Mouse (Mus musculus): ENCODE data around the gene Amigo2.

The Amigo2 gene

DNA sequence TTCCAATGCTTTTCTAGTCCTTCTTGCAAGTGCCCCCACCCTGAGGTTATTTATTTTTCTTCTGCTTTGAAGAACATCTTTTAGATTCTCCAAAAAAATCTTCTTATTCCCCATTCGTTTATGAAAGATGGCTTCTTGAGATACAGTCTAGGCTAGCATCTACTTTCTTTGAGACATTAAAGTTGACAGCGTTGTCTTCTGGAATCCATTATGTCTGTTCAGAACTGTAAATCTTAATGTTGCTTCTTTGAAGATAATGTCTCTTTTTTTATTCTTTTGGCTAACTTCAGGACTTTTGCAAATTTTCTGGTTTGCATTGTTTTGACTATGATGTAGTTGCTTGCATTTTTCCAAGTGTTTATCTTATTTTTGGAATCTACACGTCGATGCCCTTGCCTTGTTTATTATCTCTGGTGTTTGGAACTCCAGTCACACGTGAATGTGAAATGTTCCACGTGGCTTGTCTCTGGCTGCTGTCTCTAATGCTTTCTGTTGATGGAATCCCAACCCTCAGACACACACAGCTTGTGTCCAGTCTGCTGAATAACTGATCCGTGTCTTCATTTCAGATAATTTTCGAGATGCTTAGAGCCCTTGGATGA is 20.1 kb upstream of the Amigo2 start:
- in situ Hi-C loops (cut with MboI, MseI): no loop called here

DNA sequence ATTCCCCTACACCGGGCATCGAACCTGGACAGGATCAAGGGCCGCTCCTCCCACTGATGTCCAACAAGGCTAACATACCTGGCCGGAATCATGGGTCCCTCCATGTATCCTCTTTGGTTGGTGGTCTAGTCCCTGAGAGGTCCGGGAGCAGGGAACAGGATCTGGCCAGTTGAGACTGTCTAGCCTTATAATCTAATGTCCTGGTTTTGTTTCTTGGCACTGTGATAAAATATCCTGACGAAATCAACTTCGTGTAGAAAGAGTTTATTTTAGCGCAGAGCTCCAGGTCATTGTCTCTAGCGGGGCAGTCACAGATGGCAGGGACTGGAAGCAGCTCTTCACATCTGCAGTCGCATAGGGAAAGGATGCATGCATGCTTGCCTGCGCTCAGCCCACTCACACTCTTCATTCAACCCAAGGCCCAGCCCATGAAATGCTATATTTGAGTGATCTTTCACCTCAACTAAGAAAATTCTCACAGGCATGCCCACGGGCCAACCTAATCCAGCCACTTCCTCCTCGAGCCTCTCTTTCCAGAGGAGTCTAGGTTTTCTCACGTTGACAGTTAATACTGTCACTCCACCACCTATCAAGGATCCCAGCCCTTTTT is 19.3 kb upstream of the Amigo2 start:
- in situ Hi-C loops (cut with MboI, MseI): no loop called here

GRCm38 (mm10) chr15:97262251-97262650 is 15.2 kb upstream of the Amigo2 start:
- in situ Hi-C loops (cut with MboI, MseI): no loop called here

- in situ Hi-C loops (cut with MboI, MseI): no loop called here
Measured at GRCm38 (mm10) chr15:97259968-97260597, 13.0 kb upstream of the Amigo2 start.

DNA sequence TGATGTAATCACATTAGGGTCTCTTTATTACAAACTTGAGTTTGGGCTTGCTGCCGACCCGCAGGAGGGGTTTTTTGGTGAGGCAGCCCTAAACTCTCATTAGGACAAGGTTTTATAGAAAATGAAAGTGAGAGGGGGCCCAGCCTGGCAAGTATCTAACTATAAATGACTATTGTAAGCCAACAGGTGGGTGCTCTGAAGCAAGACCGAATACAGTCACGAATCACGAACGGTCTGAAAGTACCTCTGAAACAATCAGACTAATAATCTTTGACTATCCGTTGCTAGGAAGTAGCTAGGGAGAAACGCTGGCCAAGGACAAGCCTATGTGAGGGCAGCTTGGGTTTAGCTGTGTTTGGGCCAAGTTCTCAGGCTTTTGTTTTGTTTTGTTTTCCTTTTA is 12.2 kb upstream of the Amigo2 start:
- in situ Hi-C loops (cut with MboI, MseI): no loop called here

GRCm38 (mm10) chr15:97258483-97259230 is 11.6 kb upstream of the Amigo2 start:
- in situ Hi-C loops (cut with MboI, MseI): no loop called here

GRCm38 (mm10) chr15:97257206-97257775 is 10.2 kb upstream of the Amigo2 start:
- in situ Hi-C loops (cut with MboI, MseI): no loop called here

DNA sequence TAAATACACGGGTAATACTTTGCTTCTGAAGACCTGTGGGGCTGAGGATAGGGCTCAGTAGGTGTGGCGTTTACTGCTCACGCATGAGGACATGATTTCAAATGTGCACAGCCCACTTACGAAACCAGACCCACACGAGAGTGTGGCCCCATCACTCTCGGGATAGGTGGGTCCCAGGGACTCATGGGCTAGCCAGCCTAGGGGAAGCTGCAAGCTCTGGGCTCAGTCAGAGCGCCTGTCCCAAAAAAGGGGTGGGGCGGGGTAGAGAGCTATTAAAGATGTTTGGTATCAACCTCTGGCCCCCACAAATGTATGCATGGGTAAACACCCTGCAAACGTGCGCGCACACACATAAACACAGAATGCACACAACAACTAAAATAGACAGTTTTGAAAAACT is 9.3 kb upstream of the Amigo2 start:
- in situ Hi-C loops (cut with MboI, MseI): no loop called here

GRCm38 (mm10) chr15:97255800-97256199 is 8.7 kb upstream of the Amigo2 start:
- in situ Hi-C loops (cut with MboI, MseI): no loop called here

DNA sequence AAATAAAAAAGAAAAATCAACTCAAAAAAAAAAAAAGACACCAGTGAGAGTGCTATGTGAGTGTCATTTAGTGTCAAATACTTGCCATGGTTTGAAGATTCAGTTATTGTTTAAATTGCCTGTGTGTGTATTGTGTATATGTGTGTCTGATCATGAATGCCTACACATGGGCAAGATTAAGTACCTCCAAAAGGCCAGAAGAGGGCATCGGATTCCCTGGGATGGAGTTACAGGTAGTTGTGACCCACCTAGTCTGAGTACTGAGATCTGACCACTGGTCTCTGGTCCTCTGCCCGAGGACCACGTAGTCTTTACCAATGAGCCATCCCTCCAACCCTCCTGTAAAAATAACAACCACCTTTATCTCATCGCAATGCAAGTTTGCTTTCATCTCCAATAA is 7.3 kb upstream of the Amigo2 start:
- in situ Hi-C loops (cut with MboI, MseI): no loop called here

DNA sequence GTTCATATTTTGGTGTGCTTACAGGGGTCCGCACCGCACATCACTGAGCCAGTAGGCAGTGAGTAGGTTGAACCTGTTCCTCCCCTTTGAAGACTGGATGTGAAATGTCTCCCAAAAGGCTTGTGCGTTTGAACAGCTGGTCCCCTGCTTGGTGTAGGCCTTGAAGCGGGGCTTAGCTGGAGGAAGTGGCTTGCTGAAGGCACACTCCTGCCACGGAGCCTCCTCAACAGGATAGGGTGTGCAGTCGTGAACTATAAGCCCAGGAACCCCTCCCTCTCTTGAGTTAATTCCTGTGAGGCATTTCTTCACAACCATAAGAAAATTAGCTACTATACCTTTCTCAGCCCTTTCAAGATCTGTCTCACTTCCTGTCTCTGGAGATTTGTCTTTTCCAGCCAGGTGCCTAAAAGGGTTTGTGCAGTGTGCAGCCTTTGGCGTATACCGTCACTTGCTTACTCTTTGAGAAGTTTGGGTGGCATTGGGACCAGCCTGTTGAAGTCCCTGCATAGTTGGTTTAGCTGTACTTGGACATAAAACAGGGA is 5.5 kb upstream of the Amigo2 start:
- in situ Hi-C loops (cut with MboI, MseI): no loop called here

GRCm38 (mm10) chr15:97249322-97249721 is 2.2 kb upstream of the Amigo2 start:
- in situ Hi-C loops (cut with MboI, MseI): no loop called here

DNA sequence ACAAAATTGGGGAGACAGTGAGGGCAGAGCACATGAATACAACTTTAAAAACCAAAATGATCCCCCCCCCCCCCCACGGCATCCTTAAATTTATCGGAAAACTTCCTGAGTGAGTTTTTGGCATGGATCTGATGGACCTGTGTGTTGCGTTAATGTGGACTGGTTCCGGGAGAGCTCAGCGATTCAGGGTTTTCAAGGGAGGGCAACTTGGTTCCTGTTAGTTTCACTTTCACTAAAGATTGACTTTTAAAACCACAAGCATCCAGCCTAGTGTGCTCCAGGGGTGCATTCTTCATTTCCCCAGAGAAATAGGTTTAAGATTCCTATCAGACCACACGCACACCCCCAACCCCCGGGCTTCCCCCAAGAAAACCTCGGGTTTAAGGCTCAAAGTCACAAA is 1.2 kb upstream of the Amigo2 start:
- in situ Hi-C loops (cut with MboI, MseI): no loop called here

DNA sequence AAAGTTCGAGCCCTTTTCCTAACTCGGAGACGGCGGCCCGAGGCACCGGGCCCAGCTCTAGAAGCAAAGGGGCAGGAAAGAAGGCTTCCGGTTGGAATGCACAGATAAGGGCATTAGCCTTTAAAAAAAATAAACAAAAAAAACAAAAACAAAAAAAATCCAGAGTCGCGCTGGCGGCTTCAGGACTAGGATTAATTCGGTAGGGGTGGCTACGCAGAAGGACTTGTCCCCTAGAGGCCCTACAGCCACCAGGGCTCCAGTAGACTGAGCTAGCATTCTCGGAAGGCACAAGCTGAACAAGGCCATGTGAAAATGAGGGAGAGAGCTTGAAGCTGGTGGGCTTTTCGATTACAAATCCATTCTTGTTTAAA is 689 bp upstream of the Amigo2 start:
- in situ Hi-C loops (cut with MboI, MseI): no loop called here

- in situ Hi-C loops (cut with MboI, MseI): no loop called here
Measured at GRCm38 (mm10) chr15:97246256-97246655, 831 bp downstream of the Amigo2 start.

DNA sequence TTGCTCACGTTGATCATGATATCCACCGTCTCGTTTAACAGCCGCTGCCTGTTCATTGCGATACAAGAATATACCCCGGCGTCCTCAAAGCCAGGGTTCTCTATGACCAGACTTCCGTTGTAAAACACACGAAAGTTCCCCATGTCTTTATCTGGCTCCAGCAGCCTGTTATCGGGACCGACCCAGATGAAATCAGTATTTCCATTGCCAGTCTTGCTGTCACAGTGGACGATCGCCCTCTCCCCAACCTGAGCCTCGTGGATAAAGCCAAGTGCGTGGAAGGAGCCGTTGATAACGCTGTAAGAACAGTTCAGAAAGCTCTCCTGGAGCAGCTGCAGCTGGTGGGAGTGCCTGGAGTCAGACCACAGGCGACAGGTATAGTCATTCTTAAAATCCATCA is 1.7 kb downstream of the Amigo2 start:
- in situ Hi-C loops (cut with MboI, MseI): no loop called here

DNA sequence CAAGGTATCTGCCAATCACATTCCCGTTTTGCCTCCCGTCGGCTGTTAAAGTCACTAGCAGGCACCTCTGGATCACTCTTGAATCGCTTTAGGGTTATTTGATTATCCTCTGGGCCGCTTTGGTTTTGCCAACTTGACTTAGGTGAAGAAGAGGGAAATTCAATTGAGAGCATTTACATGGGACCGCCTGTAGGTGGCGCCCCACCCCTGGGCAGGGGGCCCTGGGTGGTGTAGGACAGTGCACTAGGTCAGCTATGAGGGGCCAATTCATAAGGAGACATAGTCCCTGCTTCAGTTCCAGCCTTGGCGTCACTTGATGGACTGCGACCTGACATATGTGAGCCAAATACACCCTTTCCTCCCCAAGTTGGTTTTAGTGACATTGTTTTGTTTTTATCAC is 10.1 kb downstream of the Amigo2 start:
- in situ Hi-C loops (cut with MboI, MseI): loop anchor here (5.0 kb wide), 1 partner anchor 365 kb away; no protein-coding TSS in a partner anchor

DNA sequence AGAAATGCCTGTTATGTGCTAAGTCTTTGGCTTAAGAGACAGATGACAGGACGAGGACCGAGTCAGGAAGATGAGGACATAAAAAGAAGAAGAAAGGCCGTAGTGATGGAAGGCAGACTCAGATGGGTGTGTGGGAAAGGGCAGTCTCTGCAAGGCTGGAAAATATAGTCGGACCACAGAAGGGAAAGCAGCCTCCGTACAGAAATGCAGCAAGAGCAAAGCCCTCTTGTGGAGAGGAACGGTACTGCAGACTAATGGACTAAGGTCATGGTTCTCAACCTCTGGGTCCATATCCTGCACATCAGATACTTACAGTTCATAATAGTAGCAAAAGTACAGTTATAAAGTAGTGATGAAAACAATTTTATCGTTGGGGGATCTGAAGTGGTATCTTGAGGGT is 11.9 kb downstream of the Amigo2 start:
- in situ Hi-C loops (cut with MboI, MseI): loop anchor here (5.0 kb wide), 1 partner anchor 367 kb away; no protein-coding TSS in a partner anchor

DNA sequence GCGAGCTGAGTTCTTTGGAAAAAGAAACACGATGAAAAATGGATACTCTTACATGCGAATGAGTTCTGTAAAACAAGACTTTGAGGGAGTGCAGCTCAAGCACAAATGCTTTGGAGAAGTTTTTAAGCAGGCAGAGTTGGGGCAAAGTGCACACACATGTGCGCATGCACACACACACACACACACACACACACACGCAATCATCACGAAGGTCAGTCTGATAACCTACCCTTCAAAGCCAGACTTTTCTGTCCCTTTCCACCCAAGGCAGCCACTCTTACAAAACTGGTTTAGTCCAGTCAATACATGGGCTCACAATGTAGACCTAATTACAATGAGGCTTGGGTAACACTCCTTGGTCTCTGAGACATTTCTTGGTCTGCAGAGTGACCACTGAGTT is 13.0 kb downstream of the Amigo2 start:
- in situ Hi-C loops (cut with MboI, MseI): loop anchor here (5.0 kb wide), 1 partner anchor 37 kb away; no protein-coding TSS in a partner anchor

GRCm38 (mm10) chr15:97229494-97230077 is 17.5 kb downstream of the Amigo2 start:
- in situ Hi-C loops (cut with MboI, MseI): loop anchor here (5.0 kb wide), 1 partner anchor 32 kb away; no protein-coding TSS in a partner anchor

DNA sequence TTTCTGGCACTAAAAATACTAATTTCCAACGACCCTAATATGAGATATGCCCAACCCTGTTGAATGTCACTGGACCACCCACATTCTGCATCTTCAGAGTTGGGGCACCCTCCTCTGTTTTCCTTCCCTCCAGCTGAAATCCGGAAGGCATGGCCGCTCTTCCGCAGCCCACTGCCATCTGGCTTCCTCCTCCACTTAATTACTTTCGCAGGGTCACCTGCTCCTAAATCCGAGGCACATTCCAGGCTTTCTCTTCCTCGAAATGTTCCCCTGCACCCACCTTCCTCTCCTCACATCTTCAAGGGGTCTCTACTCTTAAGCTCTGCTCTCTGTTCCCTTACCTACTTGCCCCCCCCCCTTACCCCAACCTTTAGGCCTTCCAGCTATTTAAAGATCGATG is 23.1 kb downstream of the Amigo2 start:
- in situ Hi-C loops (cut with MboI, MseI): no loop called here

All from regulatory T cell (primary cell).